Mouse (Mus musculus) liver, embryonic 14.5 days (tissue): ENCODE measurements around the gene Gm26620. TPM values are rescaled to one million over a fixed set of nuclear protein-coding genes. Genes with fewer than 3 reads are reported as not detected.

Source experiments
- ATAC-seq: fragments of 200-750 bp; cut with Nextera tagmentation; 2 replicates; pipeline ENCODE4 v1.8.0; 2017; ENCODE audit warnings: moderate number of reproducible peaks, mild to moderate bottlenecking, moderate library complexity; ENCODE audit not compliant: insufficient read depth
- DNase-seq, 3 experiments: peaks; one replicate each; pipeline ENCODE4 v3.0.0-alpha.2; 2012 to 2013; ENCODE audit warnings: low read depth in 3 of 3, low spot score in 3 of 3
- H3K27ac ChIP-seq: fragments of 300-500 bp; sonication (generic); 2 replicates; pipeline ENCODE4 v1.5.1; 2014; ENCODE audit warnings: moderate library complexity, mild to moderate bottlenecking, control low read depth, inconsistent platforms
- H3K27me3 ChIP-seq: fragments of 300-500 bp; sonication (generic); 2 replicates; pipeline ENCODE4 v1.6.1; 2014; ENCODE audit warnings: mild to moderate bottlenecking, low read length, moderate library complexity; ENCODE audit not compliant: control insufficient read depth, insufficient read depth
- H3K36me3 ChIP-seq: fragments of 300-500 bp; sonication (generic); replicated peaks from 2 replicates; pipeline ENCODE4 v1.6.1; 2014; ENCODE audit warnings: low read depth; ENCODE audit not compliant: control insufficient read depth, insufficient read depth
- H3K4me1 ChIP-seq, 2 experiments: fragments of 200-500 bp in 1 of 2; fragments of 300-500 bp in 1 of 2; sonication (generic) in 1 of 2; replicated peaks; 2 replicates each; pipeline ENCODE4 v1.6.1; 2012 to 2014; ENCODE audit warnings: antibody characterized with exemption in 1 of 2, inconsistent platforms in 1 of 2, low read length in 1 of 2; ENCODE audit not compliant: control insufficient read depth in 2 of 2, insufficient read depth in 2 of 2
- H3K4me2 ChIP-seq: fragments of 300-500 bp; sonication (generic); 2 replicates; pipeline ENCODE4 v1.6.1; 2014; ENCODE audit warnings: low read depth, mild to moderate bottlenecking, control low read depth, moderate library complexity
- H3K4me3 ChIP-seq, 2 experiments: fragments of 200-500 bp in 1 of 2; fragments of 300-500 bp in 1 of 2; sonication (generic) in 1 of 2; 2 replicates each; pipeline ENCODE4 v1.5.1; 2012 to 2014; ENCODE audit warnings: low read depth in 2 of 2, low read length in 2 of 2, mild to moderate bottlenecking in 2 of 2, control low read depth in 1 of 2, inconsistent platforms in 1 of 2, moderate library complexity in 1 of 2; ENCODE audit not compliant: insufficient read depth in 1 of 2
- H3K9ac ChIP-seq: fragments of 300-500 bp; sonication (generic); replicated peaks from 2 replicates; pipeline ENCODE4 v1.6.1; 2014; ENCODE audit warnings: mild to moderate bottlenecking, control low read depth, moderate library complexity
- H3K9me3 ChIP-seq: fragments of 300-500 bp; sonication (generic); 2 replicates; pipeline ENCODE4 v1.6.1; 2016; ENCODE audit warnings: low read length, mixed read lengths; ENCODE audit not compliant: control insufficient read depth
- CTCF ChIP-seq: IDR thresholded peaks from 2 replicates; pipeline ENCODE4 v1.5.1; 2016; ENCODE audit warnings: antibody characterized with exemption, low read depth, control low read depth
- EP300 ChIP-seq: IDR thresholded peaks from 2 replicates; pipeline ENCODE4 v1.6.1; 2016; ENCODE audit warnings: antibody characterized with exemption, low read depth
- WGBS: fragments of 180-500 bp; shearing (Covaris S2); extraction: QIAGEN DNeasy Blood & Tissue Kit; methylation state at CpG from one replicate; pipeline ENCODE4 v1.1.7; 2014; ENCODE audit not compliant: insufficient replicate concordance; 5-methylcytosine and 5-hydroxymethylcytosine counted together
- polyA plus RNA-seq, 2 experiments: library from polyadenylated mRNA; depleted of rRNA in 1 of 2; stranded (reverse) in 1 of 2; unstranded in 1 of 2; fragments of >200 nt; fragmentation: Nextera tagmentation in 1 of 2; extraction: Ambion mirVana in 1 of 2; gene quantifications; 2 replicates each; pipeline versions ENCODE4 v1.2.1 to v1.2.3; 2012 to 2014

Gm26620 gene
- polyA plus RNA-seq, 2 experiments = 0.26 to 0.38 TPM

- no peak for ATAC-seq
These were observed 16.0 kb upstream of the Gm26620 start for GRCm38 (mm10) chr1:170868905-170869283.

GRCm38 (mm10) chr1:170871402-170871801 is 13.5 kb upstream of the Gm26620 start:
- Histone ChIP-seq H3K4me1 (peaks cover 0 to 6% of the 10 kb centered on the region in 2 experiments; a peak in 3 of 4 replicates), H3K27me3 (no peaks in the 10 kb centered on the region), H3K9me3 (no peaks in the 10 kb centered on the region), H3K36me3 (peaks cover 4% of the 10 kb centered on the region), H3K27ac (no peak overlapping the region), H3K9ac (no peak overlapping the region), H3K4me3 (no peak overlapping the region), H3K4me2 (no peak overlapping the region)
- no peak for TF ChIP-seq EP300
- no peak for TF ChIP-seq CTCF
- 77% methylated on average over 6 of the region's 6 CpGs for WGBS
- no peak for ATAC-seq
- no peak for DNase-seq

More at GRCm38 (mm10) chr1:170868905-170869283, 16.0 kb upstream of the Gm26620 start:
- TF ChIP-seq EP300 (no peak), CTCF (no peak)
- Histone ChIP-seq H3K4me2 (peak overlapping the region; percentile 74), H3K27me3 (no peaks in the 10 kb centered on the region), H3K9me3 (no peaks in the 10 kb centered on the region), H3K4me3 (peak overlapping the region; percentile 78 to 92), H3K9ac (peak overlapping the region; percentile 92), H3K36me3 (no peaks in the 10 kb centered on the region; the same call in 1 of the 2 replicates), H3K27ac (no peak overlapping the region), H3K4me1 (peaks cover 0 to 13% of the 10 kb centered on the region in 2 experiments; a peak in 3 of 4 replicates)
- no peak for DNase-seq
- 13% methylated on average over 14 of the region's 14 CpGs for WGBS

- ATAC-seq = no peak
- WGBS = 89% methylated on average over 2 of the region's 2 CpGs
These were observed 12.9 kb upstream of the Gm26620 start for GRCm38 (mm10) chr1:170871961-170872360.

GRCm38 (mm10) chr1:170875676-170876075 is 9.2 kb upstream of the Gm26620 start:
- TF ChIP-seq CTCF (no peak), EP300 (no peak)
- Histone ChIP-seq H3K4me3 (no peak overlapping the region), H3K4me1 (no peaks in the 10 kb centered on the region), H3K9me3 (no peaks in the 10 kb centered on the region), H3K36me3 (peaks cover 4% of the 10 kb centered on the region), H3K27ac (no peak overlapping the region), H3K4me2 (no peak overlapping the region), H3K27me3 (no peaks in the 10 kb centered on the region), H3K9ac (no peak overlapping the region)
- ATAC-seq = no peak
- no peak for DNase-seq
- WGBS = 54% methylated on average over 3 of the region's 3 CpGs

More at GRCm38 (mm10) chr1:170871961-170872360, 12.9 kb upstream of the Gm26620 start:
- Histone ChIP-seq H3K4me3 (no peak overlapping the region), H3K4me1 (peaks cover 0 to 2% of the 10 kb centered on the region in 2 experiments; a peak in 2 of 4 replicates), H3K36me3 (peaks cover 4% of the 10 kb centered on the region), H3K27ac (no peak overlapping the region), H3K9me3 (no peaks in the 10 kb centered on the region), H3K27me3 (no peaks in the 10 kb centered on the region), H3K4me2 (no peak overlapping the region), H3K9ac (no peak overlapping the region)
- TF ChIP-seq EP300 (no peak), CTCF (no peak; the same call in 1 of the 2 replicates)
- DNase-seq = no peak

GRCm38 (mm10) chr1:170876906-170877305 is 8.0 kb upstream of the Gm26620 start:
- no peak overlapping the region for H3K4me3 ChIP-seq
- no peaks in the 10 kb centered on the region for H3K9me3 ChIP-seq
- no peaks in the 10 kb centered on the region for H3K27me3 ChIP-seq
- no peak overlapping the region for H3K4me2 ChIP-seq
- H3K4me1 ChIP-seq = no peaks in the 10 kb centered on the region
- no peak for TF ChIP-seq EP300
- TF ChIP-seq CTCF = no peak
- DNase-seq (no peak), ATAC-seq (no peak)
- H3K27ac ChIP-seq = no peak overlapping the region
- H3K36me3 ChIP-seq = peaks cover 4% of the 10 kb centered on the region
- WGBS = 81% methylated on average over 5 of the region's 5 CpGs
- no peak overlapping the region for H3K9ac ChIP-seq
